ENCODE assay signal across 19 mouse cellular contexts in genomic region chr3:86371466-86371865, GRCm38 (mm10).
DNase-seq lines count a peak whose midpoint lies in the region; ATAC-seq lines count a peak whose summit lies in the region.
"Had no signal": no experiment of that assay in that cellular context is flagged by ENCODE, and none has a peak within 500 bp of the region (broad histone marks: within the 10 kb centered on the region; RNA-seq: fewer than 3 reads in every experiment).

No protein-coding gene starts in this region.

- 67% methylated on average over 2 of the region's 2 CpGs for WGBS in heart, embryonic 12.5 days
- WGBS in midbrain, embryonic 11.5 days, result 75% methylated on average over 2 of the region's 2 CpGs
- whole genome bisulfite sequencing in midbrain, embryonic 13.5 days, result 68% methylated on average over 2 of the region's 2 CpGs

- H3K4me1 ChIP-seq in heart, embryonic 12.5 days (replicated peaks), result no peaks in the 10 kb centered on the region
- H3K4me1 ChIP-seq in midbrain, embryonic 11.5 days (ENCODE audit: control insufficient read depth, insufficient read depth, low read length), result no peaks in the 10 kb centered on the region
- H3K4me1 ChIP-seq in midbrain, embryonic 13.5 days (replicated peaks), result no peaks in the 10 kb centered on the region

- no peak overlapping the region for H3K4me2 ChIP-seq in heart, embryonic 12.5 days
- no peak overlapping the region for H3K4me2 ChIP-seq in midbrain, embryonic 11.5 days
- no peak overlapping the region for H3K4me2 ChIP-seq in midbrain, embryonic 13.5 days (replicated peaks)

- no peak for ATAC-seq in heart, embryonic 12.5 days (ENCODE audit: insufficient number of reproducible peaks, low FRiP score)
- no peak for ATAC-seq in midbrain, embryonic 11.5 days (ENCODE audit: low FRiP score)
- no peak for ATAC-seq in midbrain, embryonic 13.5 days
- ATAC-seq: activated CD4-positive, CD25-positive, alpha-beta regulatory T cell, adult 4 months; CD4-positive, CD25-positive, alpha-beta regulatory T cell, adult 4 months; Patski had no signal

- no peaks in the 10 kb centered on the region for H3K36me3 ChIP-seq in heart, embryonic 12.5 days
- no peaks in the 10 kb centered on the region for H3K36me3 ChIP-seq in midbrain, embryonic 11.5 days (ENCODE audit: control insufficient read depth, insufficient read depth, low read length)
- H3K36me3 ChIP-seq in midbrain, embryonic 13.5 days, result no peaks in the 10 kb centered on the region

- H3K27me3 ChIP-seq in heart, embryonic 12.5 days (replicated peaks), result no peaks in the 10 kb centered on the region
- H3K27me3 ChIP-seq in midbrain, embryonic 11.5 days (ENCODE audit: control insufficient read depth, insufficient read depth, low read length), result no peaks in the 10 kb centered on the region
- no peaks in the 10 kb centered on the region for H3K27me3 ChIP-seq in midbrain, embryonic 13.5 days
- H3K27me3 ChIP-seq: CH12.LX, Patski had no signal

- H3K9me3 ChIP-seq in heart, embryonic 12.5 days (replicated peaks), result no peaks in the 10 kb centered on the region
- H3K9me3 ChIP-seq in midbrain, embryonic 11.5 days (ENCODE audit: control insufficient read depth, low read length), result no peaks in the 10 kb centered on the region
- H3K9me3 ChIP-seq in midbrain, embryonic 13.5 days, result no peaks in the 10 kb centered on the region
- H3K9me3 ChIP-seq: G1E had no signal

- H3K27ac ChIP-seq in heart, embryonic 12.5 days (ENCODE audit: poor library complexity, severe bottlenecking), result no peak overlapping the region
- no peak overlapping the region for H3K27ac ChIP-seq in midbrain, embryonic 11.5 days (ENCODE audit: low read depth, low read length)
- H3K27ac ChIP-seq in midbrain, embryonic 13.5 days, result no peak overlapping the region

- H3K4me3 ChIP-seq in heart, embryonic 12.5 days, result no peak overlapping the region
- H3K4me3 ChIP-seq in midbrain, embryonic 11.5 days (ENCODE audit: low read depth, low read length), result no peak overlapping the region
- no peak overlapping the region for H3K4me3 ChIP-seq in midbrain, embryonic 13.5 days (replicated peaks)

- no peak overlapping the region for H3K9ac ChIP-seq in heart, embryonic 12.5 days
- no peak overlapping the region for H3K9ac ChIP-seq in midbrain, embryonic 11.5 days (ENCODE audit: low read length)
- H3K9ac ChIP-seq in midbrain, embryonic 13.5 days (replicated peaks), result no peak overlapping the region

- DNase-seq in heart, adult 11 months, result peak; percentile 58
- peak; percentile 64 for DNase-seq in midbrain, embryonic 11.5 days (ENCODE audit: low spot score, missing footprints)
- DNase-seq: adrenal gland, adult 2 months; adrenal gland, adult 8-10 months; adrenal gland, postnatal 10 days; adrenal gland, postnatal 14 days; adrenal gland, postnatal 25 days; adrenal gland, postnatal 36 days; B cell, adult 2 months; cerebellum, adult 11 months; cerebellum, adult 11-12 months; cerebellum, adult 18-20 months had no signal
